Mouse (Mus musculus) hindbrain, embryonic 13.5 days (tissue): ENCODE data around the gene Zswim9. TPM values are rescaled to one million over a fixed set of nuclear protein-coding genes. Genes with fewer than 3 reads are reported as not detected.
A peak's percentile ranks its signal among the peaks of the same experiment; 100 is the strongest.
"Not testable (repeated sequence)": the region's sequence is repeated elsewhere in the genome, so short reads cannot be mapped to it uniquely, and the experiment has no call there.

ENCODE experiments used
- ATAC-seq: fragments of 200-750 bp; cut with Nextera tagmentation; 2 replicates; pipeline ENCODE4 v1.8.0; 2017; ENCODE audit warnings: moderate TSS enrichment; ENCODE audit not compliant: low FRiP score
- H3K27ac ChIP-seq: fragments of 300-500 bp; sonication (generic); 2 replicates; pipeline ENCODE4 v1.5.1; 2015; ENCODE audit warnings: inconsistent platforms, mild to moderate bottlenecking, moderate library complexity
- H3K27me3 ChIP-seq: fragments of 300-500 bp; sonication (generic); 2 replicates; pipeline ENCODE4 v1.6.1; 2015; ENCODE audit warnings: mild to moderate bottlenecking, inconsistent platforms
- H3K36me3 ChIP-seq: fragments of 300-500 bp; sonication (generic); 2 replicates; pipeline ENCODE4 v1.6.1; 2015; ENCODE audit warnings: mild to moderate bottlenecking, inconsistent platforms
- H3K4me1 ChIP-seq: fragments of 300-500 bp; sonication (generic); replicated peaks from 2 replicates; pipeline ENCODE4 v1.6.1; 2015; ENCODE audit warnings: inconsistent platforms
- H3K4me2 ChIP-seq: fragments of 300-500 bp; sonication (generic); 2 replicates; pipeline ENCODE4 v1.6.1; 2015; ENCODE audit warnings: inconsistent platforms, mild to moderate bottlenecking, moderate library complexity
- H3K4me3 ChIP-seq: fragments of 300-500 bp; sonication (generic); 2 replicates; pipeline ENCODE4 v1.5.1; 2015; ENCODE audit warnings: mild to moderate bottlenecking, inconsistent platforms
- H3K9ac ChIP-seq: fragments of 300-500 bp; sonication (generic); 2 replicates; pipeline ENCODE4 v1.6.1; 2015; ENCODE audit warnings: mild to moderate bottlenecking, inconsistent platforms
- H3K9me3 ChIP-seq: fragments of 300-500 bp; sonication (generic); 2 replicates; pipeline ENCODE4 v1.6.1; 2016; ENCODE audit warnings: inconsistent platforms
- WGBS: fragments of 180-500 bp; shearing (Covaris S2); methylation state at CpG from one replicate; pipeline ENCODE4 v1.1.7; 2015; 5-methylcytosine and 5-hydroxymethylcytosine counted together
- polyA plus RNA-seq: library from polyadenylated mRNA; unstranded; fragments of >200 nt; fragmentation: Nextera tagmentation; extraction: Ambion mirVana; gene quantifications from 2 replicates; pipeline ENCODE4 v1.2.1, GENCODE M21; 2015

Zswim9 gene
- polyA plus RNA-seq, 1 experiment from 2014 or later, result 15.9 TPM

GRCm38 (mm10) chr7:13293878-13294855 is 15.6 kb upstream of the Zswim9 start:
- no peaks in the 10 kb centered on the region for H3K27me3 ChIP-seq
- 91% methylated on average over 11 of the region's 11 CpGs for WGBS
- H3K9ac ChIP-seq, result no peak overlapping the region
- H3K4me2 ChIP-seq, result no peak overlapping the region
- no peak overlapping the region for H3K27ac ChIP-seq
- ATAC-seq, result no peak
- H3K36me3 ChIP-seq, result peaks cover 90% of the 10 kb centered on the region
- no peak overlapping the region for H3K4me3 ChIP-seq
- no peaks in the 10 kb centered on the region for H3K9me3 ChIP-seq
- no peaks in the 10 kb centered on the region for H3K4me1 ChIP-seq

GRCm38 (mm10) chr7:13291370-13291769 is 12.8 kb upstream of the Zswim9 start:
- peaks cover 83% of the 10 kb centered on the region for H3K36me3 ChIP-seq
- H3K4me1 ChIP-seq, result no peaks in the 10 kb centered on the region
- H3K27me3 ChIP-seq, result no peaks in the 10 kb centered on the region
- no peak overlapping the region for H3K4me3 ChIP-seq
- H3K4me2 ChIP-seq, result no peak overlapping the region
- no peak overlapping the region for H3K27ac ChIP-seq
- H3K9ac ChIP-seq, result no peak overlapping the region
- ATAC-seq, result no peak
- 90% methylated on average over 2 of the region's 2 CpGs for WGBS
- H3K9me3 ChIP-seq, result no peaks in the 10 kb centered on the region

- H3K4me1 ChIP-seq, result no peaks in the 10 kb centered on the region
- WGBS, result 100% methylated on average over 1 of the region's 1 CpGs
- no peak overlapping the region for H3K27ac ChIP-seq
- H3K9me3 ChIP-seq, result no peaks in the 10 kb centered on the region
- no peaks in the 10 kb centered on the region for H3K27me3 ChIP-seq
- ATAC-seq, result no peak
- no peak overlapping the region for H3K4me3 ChIP-seq
- H3K4me2 ChIP-seq, result no peak overlapping the region
- H3K9ac ChIP-seq, result no peak overlapping the region
- H3K36me3 ChIP-seq, result peaks cover 83% of the 10 kb centered on the region
Observed at GRCm38 (mm10) chr7:13290041-13290675, 11.6 kb upstream of the Zswim9 start.

- no peaks in the 10 kb centered on the region for H3K4me1 ChIP-seq
- no peak overlapping the region for H3K4me3 ChIP-seq
- no peak overlapping the region for H3K9ac ChIP-seq
- H3K27ac ChIP-seq, result no peak overlapping the region
- 59% methylated on average over 5 of the region's 5 CpGs for WGBS
- ATAC-seq, result peak; percentile 82; the same call in 1 of the 2 replicates
- H3K36me3 ChIP-seq, result peaks cover 76% of the 10 kb centered on the region
- no peaks in the 10 kb centered on the region for H3K27me3 ChIP-seq
- H3K4me2 ChIP-seq, result no peak overlapping the region
- no peaks in the 10 kb centered on the region for H3K9me3 ChIP-seq
Observed at GRCm38 (mm10) chr7:13288621-13289020, 10.1 kb upstream of the Zswim9 start.

- Histone ChIP-seq H3K36me3 (peaks cover 41% of the 10 kb centered on the region), H3K4me2 (peak overlapping the region; percentile 72), H3K27ac (peak overlapping the region; percentile 93; the same call in 1 of the 2 replicates), H3K4me3 (peak overlapping the region; percentile 54), H3K9ac (peak overlapping the region; percentile 81)
- not testable (repeated sequence) for H3K9me3 ChIP-seq, H3K27me3 ChIP-seq, H3K4me1 ChIP-seq
- peak; percentile 82 for ATAC-seq
- WGBS, result 0% methylated on average over 17 of the region's 29 CpGs
Observed at GRCm38 (mm10) chr7:13278957-13279356, 436 bp upstream of the Zswim9 start.

- peaks cover 4% of the 10 kb centered on the region for H3K4me1 ChIP-seq
- peak overlapping the region; percentile 54 for H3K4me3 ChIP-seq
- no peak; the same call in 1 of the 2 replicates for ATAC-seq
- no peaks in the 10 kb centered on the region for H3K27me3 ChIP-seq
- 31% methylated on average over 2 of the region's 2 CpGs for WGBS
- peak overlapping the region; percentile 81 for H3K9ac ChIP-seq
- H3K27ac ChIP-seq, result peak overlapping the region; percentile 93
- H3K9me3 ChIP-seq, result no peaks in the 10 kb centered on the region
- peak overlapping the region; percentile 72 for H3K4me2 ChIP-seq
- H3K36me3 ChIP-seq, result peaks cover 46% of the 10 kb centered on the region
Observed at GRCm38 (mm10) chr7:13277833-13278232, 688 bp downstream of the Zswim9 start.

GRCm38 (mm10) chr7:13277081-13277480 is 1.4 kb downstream of the Zswim9 start, which contains the start of gene Lig1:
TSS of gene Lig1 (plus strand) at chr7:13277283.
- WGBS, result 97% methylated on average over 16 of the region's 16 CpGs

GRCm38 (mm10) chr7:13271704-13272103 is 6.8 kb downstream of the Zswim9 start:
- 96% methylated on average over 1 of the region's 1 CpGs for WGBS

More at GRCm38 (mm10) chr7:13277081-13277480, 1.4 kb downstream of the Zswim9 start, which contains the start of gene Lig1:
- no peak for ATAC-seq
- H3K9ac ChIP-seq, result peak within 1 kb of the TSS; percentile 81
- peaks cover 4% of the 10 kb centered on the region for H3K4me1 ChIP-seq
- peak within 1 kb of the TSS; percentile 54 for H3K4me3 ChIP-seq
- H3K9me3 ChIP-seq, result no peaks in the 10 kb centered on the region
- H3K36me3 ChIP-seq, result peaks cover 44% of the 10 kb centered on the region
- peak within 1 kb of the TSS; percentile 72 for H3K4me2 ChIP-seq
- no peaks in the 10 kb centered on the region for H3K27me3 ChIP-seq
- peak within 1 kb of the TSS; percentile 93 for H3K27ac ChIP-seq

GRCm38 (mm10) chr7:13269394-13269793 is 9.1 kb downstream of the Zswim9 start:
- no peak for ATAC-seq
- WGBS, result 67% methylated on average over 11 of the region's 11 CpGs
- no peaks in the 10 kb centered on the region for H3K27me3 ChIP-seq

More at GRCm38 (mm10) chr7:13271704-13272103, 6.8 kb downstream of the Zswim9 start:
- Histone ChIP-seq H3K9me3 (no peaks in the 10 kb centered on the region), H3K4me3 (no peak overlapping the region), H3K27ac (no peak overlapping the region), H3K36me3 (peaks cover 41% of the 10 kb centered on the region), H3K4me2 (no peak overlapping the region), H3K9ac (no peak overlapping the region), H3K4me1 (no peaks in the 10 kb centered on the region), H3K27me3 (no peaks in the 10 kb centered on the region)
- no peak for ATAC-seq

GRCm38 (mm10) chr7:13268749-13269260 is 9.7 kb downstream of the Zswim9 start:
- H3K27ac ChIP-seq, result no peak overlapping the region
- WGBS, result 91% methylated on average over 4 of the region's 4 CpGs
- H3K4me3 ChIP-seq, result no peak overlapping the region

More at GRCm38 (mm10) chr7:13269394-13269793, 9.1 kb downstream of the Zswim9 start:
- H3K4me3 ChIP-seq, result no peak overlapping the region
- peaks cover 23% of the 10 kb centered on the region for H3K36me3 ChIP-seq
- no peaks in the 10 kb centered on the region for H3K9me3 ChIP-seq
- H3K9ac ChIP-seq, result no peak overlapping the region
- no peaks in the 10 kb centered on the region for H3K4me1 ChIP-seq
- H3K4me2 ChIP-seq, result no peak overlapping the region
- no peak overlapping the region for H3K27ac ChIP-seq

GRCm38 (mm10) chr7:13264396-13264795 is 14.1 kb downstream of the Zswim9 start:
- ATAC-seq, result no peak
- WGBS, result 45% methylated on average over 2 of the region's 2 CpGs
- H3K9ac ChIP-seq, result no peak overlapping the region

More at GRCm38 (mm10) chr7:13268749-13269260, 9.7 kb downstream of the Zswim9 start:
- Histone ChIP-seq H3K9ac (no peak overlapping the region), H3K9me3 (no peaks in the 10 kb centered on the region), H3K4me1 (no peaks in the 10 kb centered on the region), H3K4me2 (no peak overlapping the region), H3K27me3 (no peaks in the 10 kb centered on the region), H3K36me3 (peaks cover 17% of the 10 kb centered on the region)
- no peak for ATAC-seq

GRCm38 (mm10) chr7:13263851-13264250 is 14.7 kb downstream of the Zswim9 start:
- Histone ChIP-seq H3K9me3 (no peaks in the 10 kb centered on the region), H3K27me3 (no peaks in the 10 kb centered on the region), H3K4me2 (no peak overlapping the region), H3K4me1 (no peaks in the 10 kb centered on the region), H3K36me3 (peaks cover 22% of the 10 kb centered on the region), H3K9ac (no peak overlapping the region), H3K27ac (no peak overlapping the region), H3K4me3 (no peak overlapping the region)
- no peak for ATAC-seq
- 82% methylated on average over 5 of the region's 5 CpGs for WGBS

More at GRCm38 (mm10) chr7:13264396-13264795, 14.1 kb downstream of the Zswim9 start:
- Histone ChIP-seq H3K27ac (no peak overlapping the region), H3K36me3 (peaks cover 27% of the 10 kb centered on the region), H3K9me3 (no peaks in the 10 kb centered on the region), H3K4me2 (no peak overlapping the region), H3K4me1 (no peaks in the 10 kb centered on the region), H3K4me3 (no peak overlapping the region), H3K27me3 (no peaks in the 10 kb centered on the region)
